Comparison of ENCODE assay signal across 22 mouse cellular contexts in the genomic region with DNA sequence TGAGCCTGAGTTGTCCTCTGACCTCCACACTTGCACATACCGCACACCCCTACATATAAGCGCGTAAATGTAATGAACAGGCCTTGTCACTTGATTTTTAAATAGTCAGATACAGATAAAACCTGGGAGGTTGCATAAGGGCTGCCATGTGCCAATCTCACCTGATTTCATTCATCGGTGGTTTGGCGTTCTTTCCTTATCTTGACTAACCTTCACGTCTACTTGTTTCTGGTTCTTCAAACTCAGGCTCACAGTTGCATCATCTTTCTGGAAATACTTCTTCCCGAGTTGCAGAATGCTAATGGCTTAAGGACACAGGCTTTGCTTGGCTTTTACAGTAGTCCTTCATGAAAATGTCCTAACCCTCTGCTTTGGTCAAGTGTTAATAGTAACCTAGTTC.
"Had no signal": no experiment of that assay in that cellular context is flagged by ENCODE, and none has a peak within 500 bp of the region (broad histone marks: within the 10 kb centered on the region; RNA-seq: fewer than 3 reads in every experiment).

No protein-coding gene starts in this region.

- H3K4me1 ChIP-seq: intestine, embryonic 15.5 days; kidney, embryonic 15.5 days; limb, embryonic 12.5 days; limb, embryonic 15.5 days; liver, embryonic 13.5 days; midbrain, embryonic 10.5 days; midbrain, embryonic 13.5 days; neural tube, embryonic 13.5 days had no signal

- DNase-seq: kidney, adult 11 months; kidney, adult 8-10 months; kidney, postnatal 10 days; kidney, postnatal 36 days; layer of hippocampus, postnatal 36 days; left cerebral cortex, postnatal 4 days; liver, embryonic 13.5 days; lung, adult 2 months; thymus, adult 2 months; thymus, postnatal 14 days; thymus, postnatal 4 days had no signal

- H3K36me3 ChIP-seq: intestine, embryonic 15.5 days; kidney, embryonic 15.5 days; limb, embryonic 12.5 days; limb, embryonic 15.5 days; liver, embryonic 13.5 days; midbrain, embryonic 10.5 days; midbrain, embryonic 13.5 days; neural tube, embryonic 13.5 days had no signal

- H3K9ac ChIP-seq: intestine, embryonic 15.5 days; kidney, embryonic 15.5 days; limb, embryonic 12.5 days; limb, embryonic 15.5 days; liver, embryonic 13.5 days; midbrain, embryonic 13.5 days; neural tube, embryonic 13.5 days had no signal

- H3K27ac ChIP-seq: intestine, embryonic 15.5 days; kidney, embryonic 15.5 days; left cerebral cortex, adult 2 months; limb, embryonic 12.5 days; limb, embryonic 15.5 days; liver, embryonic 13.5 days; midbrain, embryonic 10.5 days; midbrain, embryonic 13.5 days; neural tube, embryonic 13.5 days; stomach, postnatal 0 days had no signal

- H3K4me3 ChIP-seq: intestine, embryonic 15.5 days; kidney, embryonic 15.5 days; left cerebral cortex, adult 2 months; limb, embryonic 12.5 days; limb, embryonic 15.5 days; liver, embryonic 13.5 days; megakaryocyte, embryonic 14.5 days; midbrain, embryonic 10.5 days; midbrain, embryonic 13.5 days; myocyte; neural tube, embryonic 13.5 days had no signal

- H3K27me3 ChIP-seq: intestine, embryonic 15.5 days; kidney, embryonic 15.5 days; limb, embryonic 12.5 days; limb, embryonic 15.5 days; liver, embryonic 13.5 days; megakaryocyte, embryonic 14.5 days; midbrain, embryonic 13.5 days; neural tube, embryonic 13.5 days had no signal
